Mouse (Mus musculus): ENCODE results near the gene Cct7. TPM values are rescaled to one million over a fixed set of nuclear protein-coding genes. Genes with fewer than 3 reads are reported as not detected.
"Not testable (repeated sequence)": the region's sequence is repeated elsewhere in the genome, so short reads cannot be mapped to it uniquely, and the experiment has no call there.

The Cct7 gene
- total RNA-seq, 2 experiments from 2014 or later, result 133 to 151 TPM

DNA sequence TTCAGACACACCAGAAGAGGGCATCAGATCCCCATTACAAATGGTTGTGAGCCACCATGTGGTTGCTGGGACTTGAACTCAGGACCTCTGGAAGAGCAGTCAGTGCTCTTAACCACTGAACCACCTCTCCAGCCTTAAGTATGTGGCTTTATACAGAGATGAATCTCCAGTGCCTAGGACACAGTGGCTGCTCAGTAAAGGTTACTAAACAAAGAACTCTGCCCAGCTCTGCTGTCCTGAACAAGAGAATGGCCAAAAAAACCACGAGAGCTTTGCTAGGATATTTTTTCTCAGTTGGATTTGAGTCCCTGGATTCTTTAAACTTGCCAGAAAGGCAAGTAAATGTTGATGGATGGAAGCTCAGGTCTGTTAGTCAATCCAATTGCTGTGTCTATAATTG, 1.2 kb upstream of the Cct7 start:
- intact Hi-C loops (cut with DNase I), result loop anchor here (10.0 kb wide), 2 partner anchors 135 to 465 kb away; partner anchors contain the start of genes Alms1, Nat8f1 and Tprkb
- not testable (repeated sequence) for DNase-seq (ENCODE audit: low spot score)

GRCm38 (mm10) chr6:85451664-85452410, 523 bp downstream of the Cct7 start, which contains the start of gene Pradc1:
Gene Pradc1, minus strand, starts transcription at chr6:85451970.
- peak; percentile 94 for DNase-seq (ENCODE audit: low spot score)
- intact Hi-C loops (cut with DNase I), result loop anchor here (10.0 kb wide), 2 partner anchors 133 to 463 kb away; partner anchors contain the start of genes Alms1, Nat8f1 and Tprkb

DNA sequence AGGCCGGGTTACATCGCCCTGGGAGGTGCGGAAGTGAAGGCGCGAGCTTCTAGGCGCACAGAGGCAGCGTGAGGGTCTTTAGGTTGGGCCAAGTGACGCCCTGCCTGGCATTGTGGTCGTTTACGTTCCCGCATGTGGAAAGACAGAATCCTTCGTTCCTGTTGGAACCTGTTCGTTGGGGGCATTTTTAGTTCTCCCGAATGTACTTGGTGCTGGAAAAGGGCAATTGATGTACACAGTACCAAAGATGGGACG, 1.0 kb downstream of the Cct7 start:
- intact Hi-C loops (cut with DNase I), result loop anchor here (10.0 kb wide), 2 partner anchors 132 to 462 kb away; partner anchors contain the start of genes Alms1, Nat8f1 and Tprkb
- DNase-seq (ENCODE audit: low spot score), result no peak

DNA sequence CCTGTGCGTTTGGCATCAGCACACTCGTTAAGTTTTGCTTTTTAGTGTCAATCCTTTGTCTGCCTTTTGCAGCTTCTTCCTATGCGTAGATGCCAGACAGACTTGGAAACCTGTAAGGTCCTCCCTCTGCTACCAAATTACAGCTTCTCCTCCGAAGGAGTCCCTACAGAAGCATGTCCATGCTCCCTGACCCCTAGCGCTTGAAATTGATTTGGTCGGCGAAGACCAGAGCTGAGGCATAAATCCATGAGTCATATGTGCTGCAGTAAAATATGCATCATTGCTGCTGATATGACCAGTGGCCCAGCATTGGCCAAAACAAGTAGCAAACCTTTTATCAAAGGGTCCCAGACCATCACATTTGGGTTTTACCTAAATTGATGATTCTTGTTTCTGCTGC, 1.5 kb downstream of the Cct7 start:
- DNase-seq (ENCODE audit: low spot score), result no peak
- intact Hi-C loops (cut with DNase I), result loop anchor here (10.0 kb wide), 2 partner anchors 132 to 462 kb away; partner anchors contain the start of genes Alms1, Nat8f1 and Tprkb

GRCm38 (mm10) chr6:85459621-85460020, 8.3 kb downstream of the Cct7 start:
- intact Hi-C loops (cut with DNase I), result loop anchor here (10.0 kb wide), 2 partner anchors 125 to 455 kb away; partner anchors contain the start of genes Alms1, Nat8f1 and Tprkb
- no peak for DNase-seq (ENCODE audit: low spot score)

- DNase-seq (ENCODE audit: low spot score), result no peak
- intact Hi-C loops (cut with DNase I), result no loop called here
These were observed 14.1 kb downstream of the Cct7 start for GRCm38 (mm10) chr6:85465381-85465780.

DNA sequence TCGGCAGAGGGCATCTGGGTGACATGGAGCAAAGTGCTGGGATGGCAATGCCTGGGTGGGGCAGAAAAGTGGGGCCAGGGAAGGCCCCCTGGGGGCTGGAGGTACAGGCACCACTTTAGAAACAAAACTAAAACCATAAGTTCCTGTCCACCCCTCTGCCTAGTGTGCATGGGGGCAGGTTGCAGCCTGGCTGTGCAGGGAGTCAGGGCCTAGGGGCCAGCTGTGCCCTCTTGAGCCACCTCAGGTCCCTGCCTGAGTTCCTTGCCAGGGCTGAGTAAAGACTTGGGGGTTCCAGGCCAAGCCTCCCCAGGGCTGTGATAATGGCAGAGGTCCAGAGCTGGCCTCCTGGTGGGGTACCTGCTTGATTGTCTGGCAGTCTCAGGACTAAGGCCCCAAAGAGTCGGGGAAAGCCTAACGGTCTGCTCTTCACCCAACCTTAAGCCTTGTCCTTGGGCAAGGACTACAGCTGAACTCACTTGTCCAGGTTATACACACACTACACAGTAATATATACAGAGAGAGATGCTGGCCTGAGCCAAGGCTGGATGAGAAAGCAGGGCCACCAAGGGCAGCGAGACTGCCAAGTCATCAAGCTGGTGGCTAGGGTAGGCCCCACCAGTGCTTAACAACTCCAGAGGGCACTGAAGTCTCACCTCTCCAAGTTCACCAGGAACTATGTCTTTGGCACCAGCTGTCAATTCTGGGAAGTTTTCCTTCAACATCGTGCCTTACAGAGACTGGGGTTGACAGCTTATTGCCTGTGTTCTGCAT, 18.5 kb downstream of the Cct7 start:
- no peak for DNase-seq (ENCODE audit: low spot score)
- intact Hi-C loops (cut with DNase I), result no loop called here

DNA sequence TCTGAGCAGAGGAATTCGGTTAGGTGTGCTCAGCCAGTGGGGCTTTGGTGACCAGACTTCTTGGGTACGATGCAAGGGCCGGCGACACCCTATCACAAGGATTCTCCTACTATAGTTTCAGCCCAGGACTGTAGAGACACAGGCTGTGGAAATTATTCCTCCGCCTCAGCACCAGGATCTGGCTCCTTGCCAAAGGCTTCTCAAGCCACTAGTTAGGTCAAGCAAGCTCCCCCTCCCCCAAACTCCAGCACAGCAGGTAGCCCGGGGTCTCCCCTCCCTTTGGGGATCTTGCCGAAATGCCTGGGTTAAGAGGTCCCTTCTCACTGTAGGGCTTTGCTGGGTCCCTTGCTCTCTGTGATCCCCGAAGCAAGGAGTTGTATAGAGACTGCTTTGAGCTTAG, 20.6 kb downstream of the Cct7 start:
- no peak for DNase-seq (ENCODE audit: low spot score)
- intact Hi-C loops (cut with DNase I), result no loop called here

GRCm38 (mm10) chr6:85472542-85472941, 21.2 kb downstream of the Cct7 start:
- DNase-seq (ENCODE audit: low spot score), result no peak
- intact Hi-C loops (cut with DNase I), result no loop called here

DNA sequence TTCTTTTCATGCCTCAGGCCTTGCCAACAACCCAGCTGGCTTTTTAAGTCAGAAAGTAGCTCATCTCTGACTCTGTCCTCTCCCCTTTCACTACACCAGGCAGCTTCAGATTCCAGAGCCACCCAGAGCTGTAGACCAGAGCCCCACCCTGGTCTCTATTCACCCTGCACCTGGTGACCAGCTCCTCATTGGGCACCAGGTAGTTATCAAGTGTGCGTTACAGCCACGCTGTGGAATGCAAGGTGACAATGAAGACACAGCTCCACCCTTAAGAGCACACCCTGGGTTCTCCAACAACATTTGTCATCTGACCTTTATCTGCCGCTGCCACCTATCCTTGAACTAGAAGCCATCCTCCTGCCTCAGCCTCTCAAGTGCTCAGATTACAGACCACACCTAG, 24.3 kb downstream of the Cct7 start:
- intact Hi-C loops (cut with DNase I), result no loop called here
- no peak for DNase-seq (ENCODE audit: low spot score)

DNA sequence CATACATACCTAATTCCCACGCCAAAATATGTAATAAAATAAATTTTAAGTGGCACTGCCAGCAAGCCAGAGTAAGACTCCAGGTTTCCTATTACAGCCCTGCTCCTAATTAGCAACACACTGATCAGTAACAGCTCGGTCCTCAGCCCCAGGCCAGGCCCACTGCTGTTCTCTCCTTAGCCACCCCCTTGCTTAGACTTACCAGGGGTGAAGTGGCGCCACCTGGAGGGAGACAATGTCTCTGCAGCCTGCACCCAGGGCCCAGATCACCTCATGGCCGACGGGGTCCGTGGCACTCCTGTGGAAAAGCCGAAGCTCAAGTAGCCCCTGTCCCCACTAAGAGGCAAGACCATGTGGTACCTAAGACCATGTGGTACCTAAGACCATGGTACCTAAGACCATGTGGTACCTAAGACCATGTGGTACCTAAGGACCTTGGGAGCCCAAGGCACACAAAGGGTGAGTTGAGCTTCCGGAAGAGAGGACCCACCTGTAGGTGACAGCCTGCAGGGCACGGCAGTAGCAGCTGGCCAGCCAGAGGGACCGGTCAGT, 26.1 kb downstream of the Cct7 start:
- intact Hi-C loops (cut with DNase I), result no loop called here
- no peak for DNase-seq (ENCODE audit: low spot score)

DNA sequence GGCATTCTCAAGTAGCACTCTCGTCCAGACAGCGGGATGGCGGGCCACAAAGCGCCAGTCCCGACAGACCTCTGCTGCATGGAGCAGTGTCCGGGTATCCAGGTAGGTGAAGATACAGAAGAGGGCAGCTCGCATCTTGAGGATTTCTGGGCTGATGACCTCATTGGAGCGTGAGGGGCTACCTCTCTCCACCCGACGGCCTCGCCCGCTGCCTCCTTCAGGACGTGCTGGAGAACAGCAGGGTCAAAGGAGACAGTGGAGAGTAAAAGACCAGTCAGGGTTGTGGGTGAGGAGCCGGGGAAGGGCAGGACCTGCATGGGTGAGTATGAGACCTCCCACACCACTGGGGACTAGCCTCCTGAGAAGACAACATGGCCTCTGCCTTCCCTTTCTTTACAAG, 27.1 kb downstream of the Cct7 start:
- intact Hi-C loops (cut with DNase I), result no loop called here
- DNase-seq (ENCODE audit: low spot score), result no peak

DNA sequence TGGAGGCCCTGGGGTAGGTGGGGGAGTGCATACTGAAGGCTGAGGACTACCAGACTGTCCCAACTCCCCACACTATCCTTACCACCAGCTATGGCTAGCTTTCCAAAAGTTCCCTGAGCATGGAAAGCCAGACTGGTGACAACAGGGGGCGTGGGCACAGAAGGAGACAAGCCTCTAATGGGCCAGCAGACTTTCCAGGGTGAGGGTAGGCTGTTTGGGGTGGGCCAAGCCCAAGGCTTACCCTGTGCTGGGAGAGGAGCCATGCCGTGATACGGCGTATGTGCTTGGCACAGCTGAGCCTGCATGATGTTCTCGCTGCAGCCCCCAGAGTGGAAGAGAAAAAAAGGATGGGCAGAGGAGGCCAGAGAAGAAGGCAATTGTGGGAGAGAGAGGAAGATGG, 28.7 kb downstream of the Cct7 start:
- no peak for DNase-seq (ENCODE audit: low spot score)
- intact Hi-C loops (cut with DNase I), result no loop called here

DNA sequence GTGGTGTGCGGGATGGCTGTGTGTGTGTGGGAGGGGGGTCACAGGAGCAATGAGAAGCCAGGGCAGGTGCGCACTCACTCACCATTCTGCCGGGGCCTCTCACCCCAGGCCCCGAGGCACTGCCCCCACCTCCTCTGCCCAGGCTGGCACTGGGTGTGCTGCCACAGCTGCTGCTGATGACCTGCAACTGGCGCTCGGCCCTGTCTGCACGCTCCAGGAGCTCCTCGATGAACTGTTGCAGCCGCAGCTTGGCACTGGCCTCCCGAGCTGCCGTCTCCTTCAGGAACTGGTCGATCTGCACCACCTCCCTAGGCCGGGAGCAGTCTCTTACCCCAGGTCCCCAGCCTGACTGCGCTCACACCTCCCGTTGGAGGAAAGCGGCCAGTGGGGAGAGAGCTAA, 29.4 kb downstream of the Cct7 start:
- intact Hi-C loops (cut with DNase I), result no loop called here

DNA sequence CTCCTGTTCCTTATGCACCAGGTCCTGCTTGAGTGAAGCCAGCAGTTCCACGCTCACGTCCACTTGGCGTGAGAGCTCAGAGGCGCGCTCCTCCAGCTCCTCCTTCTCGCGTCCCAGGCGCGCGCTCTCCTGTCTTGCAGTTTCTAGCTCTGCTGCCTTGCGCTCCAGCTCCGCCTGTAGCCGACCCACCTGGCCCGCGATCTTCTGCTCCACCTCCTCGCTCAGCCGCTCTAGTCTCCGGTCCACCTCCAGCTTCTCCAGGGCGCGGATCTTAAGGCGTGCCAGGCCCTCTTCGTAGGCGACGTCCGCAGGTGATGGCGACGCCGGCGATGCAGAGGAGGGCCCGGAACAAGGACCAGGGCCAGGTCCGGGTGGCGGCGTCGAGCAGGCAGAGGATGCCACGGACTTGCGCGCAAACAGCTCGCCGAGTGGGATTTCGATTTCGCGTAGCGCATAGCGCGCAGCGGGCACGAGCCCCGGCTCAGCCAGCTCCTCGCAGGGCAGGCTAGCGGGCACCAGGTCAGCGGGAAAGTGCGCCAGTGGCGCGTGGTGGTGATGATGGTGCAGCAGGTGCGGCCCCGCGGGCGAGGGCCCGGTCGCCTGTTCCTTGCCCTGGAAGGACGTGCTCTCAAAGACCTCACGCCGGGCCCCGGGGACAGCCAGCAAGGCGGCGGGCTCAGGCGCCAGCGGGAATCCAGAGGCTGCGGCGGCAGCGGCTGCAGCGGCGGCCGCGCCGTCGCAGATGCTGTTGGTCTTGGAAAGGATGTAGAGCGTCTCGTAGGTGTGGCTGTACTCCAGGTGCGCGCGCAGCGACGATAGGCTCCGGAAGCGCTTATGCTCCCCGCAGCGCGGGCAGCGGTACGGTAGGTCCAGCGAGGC, 32.8 kb downstream of the Cct7 start:
- intact Hi-C loops (cut with DNase I), result no loop called here

More for the DNA sequence above, 29.4 kb downstream of the Cct7 start:
- no peak for DNase-seq (ENCODE audit: low spot score)

DNA sequence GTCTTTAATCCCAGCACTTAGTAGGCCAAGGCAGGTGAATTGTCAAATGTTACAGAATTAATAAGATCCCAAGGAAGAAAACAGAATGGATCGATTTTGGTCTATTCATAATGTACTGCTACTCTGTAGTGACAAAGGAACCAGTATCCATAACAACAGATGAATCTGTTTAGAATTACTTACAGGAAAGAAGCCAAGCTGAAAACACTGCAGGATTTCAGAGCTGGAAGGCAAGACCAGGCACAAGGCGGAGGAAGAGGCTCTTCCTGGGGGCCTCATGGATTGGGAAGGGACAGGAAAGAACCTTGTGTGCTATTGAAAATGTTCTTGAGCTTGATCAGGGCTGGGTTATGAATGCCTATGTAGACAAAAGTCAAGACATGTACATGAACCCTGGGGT, 34.4 kb downstream of the Cct7 start:
- no peak for DNase-seq (ENCODE audit: low spot score)
- intact Hi-C loops (cut with DNase I), result no loop called here

More for the DNA sequence above, 32.8 kb downstream of the Cct7 start:
- DNase-seq (ENCODE audit: low spot score), result no peak

DNA sequence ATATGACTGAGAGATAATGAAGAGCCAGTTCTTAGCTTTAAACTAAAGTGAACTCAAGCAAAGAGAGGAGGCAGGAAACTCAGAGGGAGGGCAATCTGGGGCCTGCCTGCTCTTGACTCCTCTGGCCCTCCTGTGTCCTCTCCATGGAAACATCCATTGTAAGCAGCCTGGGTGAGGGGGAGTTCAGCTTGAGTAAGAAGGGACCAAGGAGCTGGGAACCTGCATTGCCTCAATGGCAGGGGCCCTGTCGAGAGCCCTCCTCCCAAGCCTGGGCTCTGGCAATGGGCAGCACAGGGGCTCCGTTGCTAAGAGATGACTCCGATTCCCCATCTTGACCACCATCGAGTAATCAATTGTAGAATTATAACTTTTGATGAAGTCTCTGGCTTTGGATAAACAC, 37.2 kb downstream of the Cct7 start:
- DNase-seq (ENCODE audit: low spot score), result no peak
- intact Hi-C loops (cut with DNase I), result no loop called here

GRCm38 (mm10) chr6:85489717-85490116, 38.4 kb downstream of the Cct7 start:
- intact Hi-C loops (cut with DNase I), result no loop called here
- DNase-seq (ENCODE audit: low spot score), result no peak

DNA sequence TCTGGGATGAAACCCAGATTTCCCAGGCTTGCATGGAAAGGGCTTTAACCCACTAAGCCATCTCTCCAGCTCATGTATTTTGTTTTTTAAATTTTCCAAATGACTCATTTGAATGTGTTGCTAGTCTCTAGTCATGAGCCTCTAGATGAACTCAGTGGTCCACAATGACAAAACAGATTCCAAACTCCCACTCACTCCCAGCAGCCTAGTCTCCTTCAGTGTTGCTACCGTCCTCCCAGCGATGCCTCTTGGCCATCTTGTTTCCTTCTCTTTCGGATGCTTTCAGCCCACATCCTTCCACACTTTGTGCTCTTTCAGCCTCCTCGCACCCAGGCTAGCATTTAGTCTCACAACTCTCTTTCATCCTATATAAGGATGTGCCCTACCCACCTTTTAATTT, 38.9 kb downstream of the Cct7 start:
- DNase-seq (ENCODE audit: low spot score), result no peak
- intact Hi-C loops (cut with DNase I), result no loop called here

DNA sequence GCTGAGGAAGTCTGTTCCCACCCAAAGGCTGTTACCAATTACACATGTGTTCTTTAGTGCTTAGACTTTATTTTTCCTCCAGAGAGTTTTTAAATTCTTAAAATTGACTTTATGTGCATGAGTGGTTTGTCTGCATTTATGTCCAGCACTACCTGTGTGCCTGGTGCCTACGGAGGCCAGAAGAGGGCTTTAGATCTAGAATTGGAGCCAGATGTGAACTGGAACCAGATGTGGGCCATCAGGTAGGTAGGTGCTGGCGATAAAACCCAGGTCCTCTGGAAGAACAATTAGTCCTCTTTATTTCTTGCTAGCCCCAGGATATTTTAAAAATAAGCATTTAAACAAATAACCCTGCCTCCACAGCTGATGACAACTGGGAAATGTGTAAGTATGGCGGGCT, 40.3 kb downstream of the Cct7 start:
- intact Hi-C loops (cut with DNase I), result no loop called here
- no peak for DNase-seq (ENCODE audit: low spot score)
